Mouse (Mus musculus) liver, postnatal 0 days (tissue): ENCODE measurements at regions not wholly inside any gene's neighbourhood (a gene's known extent, or its start where the extent isn't known, plus 50 kb on each side); places are given as distances from the start of the nearest gene placed in this dataset.

ENCODE experiments used
- ATAC-seq: fragments of 200-750 bp; cut with Nextera tagmentation; 2 replicates; pipeline ENCODE4 v1.8.0; 2017; ENCODE audit warnings: mild to moderate bottlenecking, moderate library complexity
- DNase-seq: peaks from one replicate; pipeline ENCODE4 v3.0.0-alpha.2; 2016
- H3K27ac ChIP-seq: fragments of 300-500 bp; sonication (generic); 2 replicates; pipeline ENCODE4 v1.5.1; 2014; ENCODE audit warnings: antibody characterized with exemption, moderate library complexity, mild to moderate bottlenecking, low read depth
- H3K27me3 ChIP-seq: fragments of 300-500 bp; sonication (generic); 2 replicates; pipeline ENCODE4 v1.6.1; 2014; ENCODE audit warnings: low read length, control low read depth, mixed read lengths; ENCODE audit not compliant: insufficient read depth
- H3K36me3 ChIP-seq: fragments of 300-500 bp; sonication (generic); replicated peaks from 2 replicates; pipeline ENCODE4 v1.6.1; 2014; ENCODE audit warnings: mild to moderate bottlenecking, control low read depth, low read length, moderate library complexity, mixed read lengths; ENCODE audit not compliant: insufficient read depth
- H3K4me1 ChIP-seq: fragments of 300-500 bp; sonication (generic); 2 replicates; pipeline ENCODE4 v1.6.1; 2014; ENCODE audit warnings: antibody characterized with exemption, mild to moderate bottlenecking, control low read depth; ENCODE audit not compliant: insufficient read depth
- H3K4me2 ChIP-seq: fragments of 300-500 bp; sonication (generic); 2 replicates; pipeline ENCODE4 v1.6.1; 2014; ENCODE audit warnings: low read depth, mild to moderate bottlenecking, low read length, moderate library complexity, mixed read lengths
- H3K4me3 ChIP-seq: fragments of 300-500 bp; sonication (generic); 2 replicates; pipeline ENCODE4 v1.5.1; 2014; ENCODE audit warnings: low read depth, low read length
- H3K9ac ChIP-seq: fragments of 300-500 bp; sonication (generic); replicated peaks from 2 replicates; pipeline ENCODE4 v1.6.1; 2014; ENCODE audit warnings: mild to moderate bottlenecking, moderate library complexity
- H3K9me3 ChIP-seq: fragments of 300-500 bp; sonication (generic); 2 replicates; pipeline ENCODE4 v1.6.1; 2016; ENCODE audit warnings: mild to moderate bottlenecking, control low read depth, low read length, mixed read lengths
- CTCF ChIP-seq: sonication (generic); IDR thresholded peaks from 2 replicates; pipeline ENCODE4 v1.5.1; 2016; ENCODE audit warnings: antibody characterized with exemption, low read depth
- EP300 ChIP-seq: IDR thresholded peaks from 2 replicates; pipeline ENCODE4 v1.6.1; 2016; ENCODE audit warnings: antibody characterized with exemption, low read depth, mild to moderate bottlenecking
- WGBS: fragments of 180-500 bp; shearing (Covaris S2); extraction: QIAGEN DNeasy Blood & Tissue Kit; methylation state at CpG from one replicate; pipeline ENCODE4 v1.1.7; 2014; ENCODE audit not compliant: insufficient replicate concordance; 5-methylcytosine and 5-hydroxymethylcytosine counted together

- H3K4me3 ChIP-seq = no peak overlapping the region
- ATAC-seq (no peak), DNase-seq (peak; percentile 23)
- peak; percentile 40 for TF ChIP-seq CTCF
- TF ChIP-seq EP300 = no peak
- no peaks in the 10 kb centered on the region for H3K9me3 ChIP-seq
- H3K36me3 ChIP-seq = no peaks in the 10 kb centered on the region
- no peak overlapping the region for H3K9ac ChIP-seq
- H3K27ac ChIP-seq = no peak overlapping the region
- H3K4me1 ChIP-seq = no peaks in the 10 kb centered on the region
- no peaks in the 10 kb centered on the region for H3K27me3 ChIP-seq
- no peak overlapping the region for H3K4me2 ChIP-seq
- 61% methylated on average over 4 of the region's 4 CpGs for WGBS
Observed at GRCm38 (mm10) chr9:47338221-47338620, 191.8 kb upstream of the Cadm1 start.

- WGBS = 61% methylated on average over 2 of the region's 2 CpGs
- Histone ChIP-seq H3K36me3 (no peaks in the 10 kb centered on the region), H3K9ac (no peak overlapping the region), H3K4me1 (no peaks in the 10 kb centered on the region), H3K4me2 (no peak overlapping the region), H3K4me3 (no peak overlapping the region), H3K27me3 (no peaks in the 10 kb centered on the region), H3K9me3 (no peaks in the 10 kb centered on the region), H3K27ac (no peak overlapping the region; the same call in 1 of the 2 replicates)
- TF ChIP-seq CTCF = no peak
- peak; percentile 97 for TF ChIP-seq EP300
- DNase-seq (no peak), ATAC-seq (peak; percentile 80)
Observed at GRCm38 (mm10) chr9:47346527-47347111, 183.4 kb upstream of the Cadm1 start.

- no peak for TF ChIP-seq CTCF
- TF ChIP-seq EP300 = no peak
- Histone ChIP-seq H3K4me2 (no peak overlapping the region), H3K36me3 (no peaks in the 10 kb centered on the region), H3K9ac (no peak overlapping the region), H3K9me3 (no peaks in the 10 kb centered on the region), H3K4me1 (no peaks in the 10 kb centered on the region), H3K27ac (no peak overlapping the region), H3K4me3 (no peak overlapping the region), H3K27me3 (no peaks in the 10 kb centered on the region)
- WGBS = 69% methylated on average over 5 of the region's 5 CpGs
- DNase-seq (no peak), ATAC-seq (no peak)
Observed at GRCm38 (mm10) chr9:47350301-47350700, 179.7 kb upstream of the Cadm1 start.

- ATAC-seq (no peak), DNase-seq (no peak)
- no peaks in the 10 kb centered on the region for H3K36me3 ChIP-seq
- H3K27ac ChIP-seq = no peak overlapping the region
- no peaks in the 10 kb centered on the region for H3K9me3 ChIP-seq
- no peak overlapping the region for H3K4me2 ChIP-seq
- WGBS = 82% methylated on average over 6 of the region's 6 CpGs
- TF ChIP-seq CTCF = no peak
- TF ChIP-seq EP300 = no peak
- H3K27me3 ChIP-seq = no peaks in the 10 kb centered on the region
- no peak overlapping the region for H3K9ac ChIP-seq
- H3K4me3 ChIP-seq = no peak overlapping the region
- no peaks in the 10 kb centered on the region for H3K4me1 ChIP-seq
Observed at GRCm38 (mm10) chr9:47351036-47351435, 178.9 kb upstream of the Cadm1 start.

GRCm38 (mm10) chr9:47353017-47353416 is 177.0 kb upstream of the Cadm1 start:
- no peaks in the 10 kb centered on the region for H3K4me1 ChIP-seq
- no peak overlapping the region for H3K4me2 ChIP-seq
- no peak overlapping the region for H3K9ac ChIP-seq
- 27% methylated on average over 2 of the region's 2 CpGs for WGBS
- TF ChIP-seq EP300 = no peak
- no peak for TF ChIP-seq CTCF
- no peaks in the 10 kb centered on the region for H3K36me3 ChIP-seq
- DNase-seq = no peak
- no peak overlapping the region for H3K4me3 ChIP-seq
- no peaks in the 10 kb centered on the region for H3K27me3 ChIP-seq
- no peak overlapping the region for H3K27ac ChIP-seq
- ATAC-seq = no peak
- no peaks in the 10 kb centered on the region for H3K9me3 ChIP-seq

- no peaks in the 10 kb centered on the region for H3K4me1 ChIP-seq
- ATAC-seq (no peak), DNase-seq (no peak)
- no peak overlapping the region for H3K4me2 ChIP-seq
- H3K9me3 ChIP-seq = no peaks in the 10 kb centered on the region
- no peaks in the 10 kb centered on the region for H3K36me3 ChIP-seq
- H3K27ac ChIP-seq = no peak overlapping the region
- no peak overlapping the region for H3K4me3 ChIP-seq
- H3K27me3 ChIP-seq = no peaks in the 10 kb centered on the region
- 77% methylated on average over 5 of the region's 5 CpGs for WGBS
- H3K9ac ChIP-seq = no peak overlapping the region
- TF ChIP-seq EP300 = no peak
- no peak for TF ChIP-seq CTCF
Observed at GRCm38 (mm10) chr9:47353972-47354371, 176.0 kb upstream of the Cadm1 start.

DNA sequence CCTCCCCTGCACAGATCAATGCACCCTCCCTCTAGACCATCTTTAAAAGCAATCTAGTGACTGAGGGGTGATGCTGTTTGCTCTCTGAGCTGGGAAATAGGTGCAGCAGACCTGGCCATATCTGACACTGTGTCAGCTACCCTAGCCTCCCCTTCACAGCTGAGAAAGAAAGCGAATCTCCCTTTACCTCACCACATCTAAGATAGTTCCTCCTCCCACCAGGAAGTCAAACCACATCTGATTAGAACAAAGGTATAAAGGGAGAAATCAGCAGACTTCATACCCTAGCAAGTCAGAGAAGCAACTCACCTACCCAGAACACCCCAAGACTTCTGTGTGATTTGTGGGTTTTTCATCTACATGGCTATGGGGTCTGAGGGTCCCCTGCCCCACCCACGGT is 175.6 kb upstream of the Cadm1 start:
- no peaks in the 10 kb centered on the region for H3K9me3 ChIP-seq
- H3K27ac ChIP-seq = no peak overlapping the region
- 67% methylated on average over 2 of the region's 2 CpGs for WGBS
- no peaks in the 10 kb centered on the region for H3K36me3 ChIP-seq
- H3K4me2 ChIP-seq = no peak overlapping the region
- ATAC-seq = no peak
- H3K4me3 ChIP-seq = no peak overlapping the region
- DNase-seq = no peak
- no peak overlapping the region for H3K9ac ChIP-seq
- H3K4me1 ChIP-seq = no peaks in the 10 kb centered on the region
- no peaks in the 10 kb centered on the region for H3K27me3 ChIP-seq
- TF ChIP-seq CTCF = no peak
- no peak for TF ChIP-seq EP300
